Mouse (Mus musculus) liver, embryonic 14.5 days (tissue): Measurements from ENCODE around the gene Nubp2. TPM values are rescaled to one million over a fixed set of nuclear protein-coding genes. Genes with fewer than 3 reads are reported as not detected.
A peak's percentile ranks its signal among the peaks of the same experiment; 100 is the strongest.

Experiments
- ATAC-seq: fragments of 200-750 bp; cut with Nextera tagmentation; 2 replicates; pipeline ENCODE4 v1.8.0; 2017; ENCODE audit warnings: moderate number of reproducible peaks, mild to moderate bottlenecking, moderate library complexity; ENCODE audit not compliant: insufficient read depth
- DNase-seq, 3 experiments: peaks; one replicate each; pipeline ENCODE4 v3.0.0-alpha.2; 2012 to 2013; ENCODE audit warnings: low read depth in 3 of 3, low spot score in 3 of 3
- H3K27ac ChIP-seq: fragments of 300-500 bp; sonication (generic); 2 replicates; pipeline ENCODE4 v1.5.1; 2014; ENCODE audit warnings: moderate library complexity, mild to moderate bottlenecking, control low read depth, inconsistent platforms
- H3K27me3 ChIP-seq: fragments of 300-500 bp; sonication (generic); 2 replicates; pipeline ENCODE4 v1.6.1; 2014; ENCODE audit warnings: mild to moderate bottlenecking, low read length, moderate library complexity; ENCODE audit not compliant: control insufficient read depth, insufficient read depth
- H3K36me3 ChIP-seq: fragments of 300-500 bp; sonication (generic); replicated peaks from 2 replicates; pipeline ENCODE4 v1.6.1; 2014; ENCODE audit warnings: low read depth; ENCODE audit not compliant: control insufficient read depth, insufficient read depth
- H3K4me1 ChIP-seq, 2 experiments: fragments of 200-500 bp in 1 of 2; fragments of 300-500 bp in 1 of 2; sonication (generic) in 1 of 2; replicated peaks; 2 replicates each; pipeline ENCODE4 v1.6.1; 2012 to 2014; ENCODE audit warnings: antibody characterized with exemption in 1 of 2, inconsistent platforms in 1 of 2, low read length in 1 of 2; ENCODE audit not compliant: control insufficient read depth in 2 of 2, insufficient read depth in 2 of 2
- H3K4me2 ChIP-seq: fragments of 300-500 bp; sonication (generic); 2 replicates; pipeline ENCODE4 v1.6.1; 2014; ENCODE audit warnings: low read depth, mild to moderate bottlenecking, control low read depth, moderate library complexity
- H3K4me3 ChIP-seq, 2 experiments: fragments of 200-500 bp in 1 of 2; fragments of 300-500 bp in 1 of 2; sonication (generic) in 1 of 2; 2 replicates each; pipeline ENCODE4 v1.5.1; 2012 to 2014; ENCODE audit warnings: low read depth in 2 of 2, low read length in 2 of 2, mild to moderate bottlenecking in 2 of 2, control low read depth in 1 of 2, inconsistent platforms in 1 of 2, moderate library complexity in 1 of 2; ENCODE audit not compliant: insufficient read depth in 1 of 2
- H3K9ac ChIP-seq: fragments of 300-500 bp; sonication (generic); replicated peaks from 2 replicates; pipeline ENCODE4 v1.6.1; 2014; ENCODE audit warnings: mild to moderate bottlenecking, control low read depth, moderate library complexity
- H3K9me3 ChIP-seq: fragments of 300-500 bp; sonication (generic); 2 replicates; pipeline ENCODE4 v1.6.1; 2016; ENCODE audit warnings: low read length, mixed read lengths; ENCODE audit not compliant: control insufficient read depth
- CTCF ChIP-seq: IDR thresholded peaks from 2 replicates; pipeline ENCODE4 v1.5.1; 2016; ENCODE audit warnings: antibody characterized with exemption, low read depth, control low read depth
- EP300 ChIP-seq: IDR thresholded peaks from 2 replicates; pipeline ENCODE4 v1.6.1; 2016; ENCODE audit warnings: antibody characterized with exemption, low read depth
- WGBS: fragments of 180-500 bp; shearing (Covaris S2); extraction: QIAGEN DNeasy Blood & Tissue Kit; methylation state at CpG from one replicate; pipeline ENCODE4 v1.1.7; 2014; ENCODE audit not compliant: insufficient replicate concordance; 5-methylcytosine and 5-hydroxymethylcytosine counted together
- polyA plus RNA-seq, 2 experiments: library from polyadenylated mRNA; depleted of rRNA in 1 of 2; stranded (reverse) in 1 of 2; unstranded in 1 of 2; fragments of >200 nt; fragmentation: Nextera tagmentation in 1 of 2; extraction: Ambion mirVana in 1 of 2; gene quantifications; 2 replicates each; pipeline versions ENCODE4 v1.2.1 to v1.2.3; 2012 to 2014

The Nubp2 gene
- polyA plus RNA-seq, 2 experiments, result 30.8 to 80.1 TPM

DNA sequence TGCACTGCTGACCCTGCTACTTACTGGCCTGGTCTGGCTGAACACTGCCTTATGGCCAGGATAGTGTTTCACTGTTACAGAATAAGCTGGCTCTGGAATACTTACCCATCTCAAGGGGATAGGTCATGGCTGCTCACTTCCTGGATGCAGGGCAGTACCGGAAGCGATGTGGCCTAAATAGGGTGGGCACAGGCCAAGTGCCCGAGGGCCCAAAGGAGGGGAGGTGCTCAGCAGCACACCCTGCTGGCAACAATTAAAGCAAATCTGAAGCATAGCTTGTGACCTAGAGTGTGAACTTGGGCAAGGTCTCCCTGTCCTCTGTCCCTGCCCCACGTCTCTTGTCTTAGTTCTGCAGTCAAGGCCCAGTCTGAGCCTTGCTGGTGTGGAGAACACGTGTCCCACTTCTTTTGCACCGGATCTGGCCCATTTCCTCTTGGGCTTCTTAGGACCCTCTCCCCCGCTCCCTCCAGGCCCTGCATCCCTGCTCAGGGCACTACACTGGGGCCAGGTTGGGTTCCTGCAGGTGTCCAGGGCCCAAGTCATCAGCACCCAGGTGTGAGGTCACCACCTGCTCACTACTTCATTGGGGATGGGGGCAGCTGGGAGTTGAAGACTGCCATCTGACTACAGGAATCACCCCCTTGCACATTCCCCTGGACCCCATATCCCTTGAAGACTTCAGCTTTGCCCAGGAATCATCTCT, 4.3 kb downstream of the Nubp2 start:
- no peaks in the 10 kb centered on the region for H3K9me3 ChIP-seq
- no peaks in the 10 kb centered on the region for H3K27me3 ChIP-seq
- 47% methylated on average over 7 of the region's 7 CpGs for WGBS
- H3K27ac ChIP-seq, result no peak overlapping the region
- H3K4me1 ChIP-seq, result peaks cover 2 to 10% of the 10 kb centered on the region in 2 experiments; a peak in 2 of 4 replicates
- peaks cover 24% of the 10 kb centered on the region for H3K36me3 ChIP-seq
- H3K4me3 ChIP-seq, result no peak overlapping the region
- TF ChIP-seq CTCF (peak; percentile 84), EP300 (no peak)
- H3K4me2 ChIP-seq, result no peak overlapping the region
- DNase-seq, result no peak
- no peak overlapping the region for H3K9ac ChIP-seq
- no peak for ATAC-seq

DNA sequence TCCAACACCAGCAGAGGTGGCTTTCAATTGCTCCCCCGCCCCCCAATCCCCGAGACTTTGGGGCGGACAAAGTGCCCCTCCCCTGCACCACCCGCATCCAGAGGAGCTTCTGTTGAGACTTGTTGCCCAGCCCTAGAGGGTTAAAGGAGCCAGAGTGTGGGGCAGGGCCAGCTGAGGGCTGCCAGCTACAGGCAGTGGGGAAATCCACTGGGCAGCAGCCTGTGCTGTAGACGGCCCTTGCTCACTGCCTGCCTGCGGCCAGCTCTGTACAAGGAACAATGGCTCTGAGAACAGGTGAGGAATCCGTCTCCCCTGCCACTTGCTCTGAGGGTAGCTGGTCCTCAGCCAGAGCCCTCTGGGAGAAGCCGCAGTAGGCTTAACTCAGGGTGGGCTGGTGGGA, 7.6 kb downstream of the Nubp2 start:
- Histone ChIP-seq H3K36me3 (peaks cover 10% of the 10 kb centered on the region), H3K9me3 (no peaks in the 10 kb centered on the region), H3K27me3 (no peaks in the 10 kb centered on the region), H3K4me1 (no peaks in the 10 kb centered on the region), H3K4me3 (no peak overlapping the region), H3K4me2 (peak overlapping the region; percentile 13; the same call in 1 of the 2 replicates), H3K27ac (no peak overlapping the region), H3K9ac (no peak overlapping the region)
- ATAC-seq (no peak), DNase-seq (no peak)
- no peak for TF ChIP-seq CTCF
- WGBS, result 65% methylated on average over 8 of the region's 8 CpGs

DNA sequence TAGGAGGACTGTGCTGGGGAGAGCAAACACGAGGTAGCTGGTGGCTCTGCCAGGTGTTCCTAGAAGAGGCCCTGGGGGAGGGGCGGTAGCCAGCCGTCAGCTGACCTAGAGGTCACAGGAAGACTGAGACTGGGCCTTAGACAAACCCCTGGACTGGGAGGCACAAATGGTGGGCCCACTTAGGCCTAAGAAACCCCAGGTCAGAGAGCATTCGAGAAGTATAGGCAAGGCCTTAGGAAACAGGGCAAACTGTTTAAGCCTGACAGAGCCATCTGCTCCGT, 8.1 kb downstream of the Nubp2 start:
- H3K36me3 ChIP-seq, result peaks cover 7% of the 10 kb centered on the region
- DNase-seq (no peak), ATAC-seq (peak; percentile 43; the same call in 1 of the 2 replicates)
- no peak overlapping the region for H3K27ac ChIP-seq
- H3K9ac ChIP-seq, result no peak overlapping the region
- no peak for TF ChIP-seq CTCF
- no peak for TF ChIP-seq EP300
- 56% methylated on average over 5 of the region's 5 CpGs for WGBS
- H3K27me3 ChIP-seq, result no peaks in the 10 kb centered on the region
- peak overlapping the region; percentile 42 for H3K4me2 ChIP-seq
- no peak overlapping the region for H3K4me3 ChIP-seq
- H3K9me3 ChIP-seq, result no peaks in the 10 kb centered on the region
- H3K4me1 ChIP-seq, result no peaks in the 10 kb centered on the region

DNA sequence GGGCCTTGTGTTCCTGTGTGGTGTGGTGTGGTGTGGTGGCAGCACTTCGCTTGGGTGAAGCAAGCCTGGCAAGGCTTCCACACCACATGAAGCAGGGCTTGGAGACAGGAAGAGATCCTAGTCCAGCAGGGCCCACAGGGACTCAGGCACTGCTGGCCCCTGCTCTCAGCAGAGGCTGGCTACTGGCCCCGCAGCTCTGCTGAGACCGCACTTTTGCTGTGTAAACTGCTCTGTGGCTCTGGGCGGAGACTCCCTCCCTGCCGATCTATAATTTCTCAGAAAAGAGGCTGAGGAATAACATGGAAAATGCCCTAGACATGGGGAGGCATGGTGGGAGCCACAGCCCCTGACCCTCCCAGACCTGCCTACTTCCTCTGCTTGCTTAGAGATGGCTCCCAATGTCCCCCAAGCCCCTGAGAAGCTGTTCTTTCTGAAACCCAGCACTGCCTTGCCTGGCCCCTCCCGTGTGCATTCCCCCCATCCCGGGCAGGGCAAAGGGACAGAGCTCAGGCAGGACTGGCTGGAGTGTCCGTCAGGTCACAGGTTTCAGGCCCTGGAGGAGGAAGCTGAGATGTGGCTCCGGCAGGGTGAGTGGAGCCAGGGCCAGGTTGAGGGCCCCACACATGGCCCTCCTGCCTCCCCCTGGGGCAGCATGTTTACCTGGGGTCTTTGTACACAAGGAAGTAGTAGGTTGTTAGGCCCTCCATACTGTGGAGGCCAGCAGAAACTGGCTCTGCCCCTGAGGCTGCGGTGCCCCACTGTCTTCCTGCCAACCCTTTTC, 8.6 kb downstream of the Nubp2 start:
- ATAC-seq (peak; percentile 48), DNase-seq (no peak)
- Histone ChIP-seq H3K9ac (no peak overlapping the region), H3K27me3 (no peaks in the 10 kb centered on the region), H3K4me1 (no peaks in the 10 kb centered on the region), H3K36me3 (peaks cover 1% of the 10 kb centered on the region), H3K4me3 (no peak overlapping the region), H3K9me3 (no peaks in the 10 kb centered on the region), H3K4me2 (peak overlapping the region; percentile 42), H3K27ac (0 out of 2 replicates have a peak overlapping the region, but pooled peaks have one; percentile 8)
- WGBS, result 58% methylated on average over 10 of the region's 10 CpGs
- TF ChIP-seq CTCF (no peak), EP300 (no peak)

DNA sequence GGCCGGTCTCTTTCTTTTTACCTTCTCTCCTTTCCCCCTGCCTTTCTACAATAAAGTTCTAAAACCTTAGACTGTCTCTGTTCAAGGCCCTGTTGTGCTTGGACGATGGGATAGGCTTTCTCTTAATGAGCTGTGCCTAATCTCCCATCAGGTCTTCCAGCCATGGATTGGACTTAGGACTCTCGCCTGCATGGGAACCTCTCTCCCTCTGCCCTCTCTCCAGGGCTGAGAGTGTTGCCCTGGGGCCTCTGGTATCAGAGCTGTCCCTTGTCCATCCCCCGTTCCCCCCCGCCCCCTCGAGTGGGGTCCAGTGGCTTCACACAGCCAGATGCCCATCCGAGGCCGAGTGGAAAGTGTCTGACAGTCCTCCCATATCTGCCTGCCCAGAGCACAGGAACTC, 11.2 kb downstream of the Nubp2 start:
- Histone ChIP-seq H3K4me3 (no peak overlapping the region), H3K36me3 (no peaks in the 10 kb centered on the region), H3K27ac (no peak overlapping the region), H3K4me1 (no peaks in the 10 kb centered on the region), H3K27me3 (no peaks in the 10 kb centered on the region), H3K9me3 (no peaks in the 10 kb centered on the region), H3K9ac (no peak overlapping the region), H3K4me2 (no peak overlapping the region)
- WGBS, result 62% methylated on average over 8 of the region's 8 CpGs
- ATAC-seq (no peak), DNase-seq (no peak)
- TF ChIP-seq EP300, result no peak
- no peak for TF ChIP-seq CTCF
